Mouse (Mus musculus): ENCODE data around the gene Parp1.
A peak's percentile ranks its signal among the peaks of the same experiment; 100 is the strongest.
"Not testable (repeated sequence)": the region's sequence is repeated elsewhere in the genome, so short reads cannot be mapped to it uniquely, and the experiment has no call there.

Parp1 gene

GRCm38 (mm10) chr1:180561187-180561586 is 7.5 kb upstream of the Parp1 start:
- DNase-seq, result no peak

- no peak for DNase-seq
Measured at GRCm38 (mm10) chr1:180564885-180565284, 3.8 kb upstream of the Parp1 start.

GRCm38 (mm10) chr1:180567761-180568160 is 963 bp upstream of the Parp1 start:
- no peak for DNase-seq

- DNase-seq, result no peak
Measured at GRCm38 (mm10) chr1:180568248-180568647, 476 bp upstream of the Parp1 start.

- no peak for DNase-seq
Measured at GRCm38 (mm10) chr1:180569453-180569852, 729 bp downstream of the Parp1 start.

- DNase-seq, result no peak
Measured at GRCm38 (mm10) chr1:180570181-180570580, 1.5 kb downstream of the Parp1 start.

- no peak for DNase-seq
Measured at GRCm38 (mm10) chr1:180571018-180571589, 2.4 kb downstream of the Parp1 start.

- not testable (repeated sequence) for DNase-seq
Measured at GRCm38 (mm10) chr1:180571721-180572120, 3.0 kb downstream of the Parp1 start.

- no peak for DNase-seq
Measured at GRCm38 (mm10) chr1:180572154-180572553, 3.4 kb downstream of the Parp1 start.

GRCm38 (mm10) chr1:180576524-180576923 is 7.8 kb downstream of the Parp1 start:
- DNase-seq, result no peak

- no peak for DNase-seq
Measured at GRCm38 (mm10) chr1:180577837-180578236, 9.1 kb downstream of the Parp1 start.

- no peak for DNase-seq
Measured at GRCm38 (mm10) chr1:180587792-180588442, 19.2 kb downstream of the Parp1 start.

GRCm38 (mm10) chr1:180600578-180600977 is 31.9 kb downstream of the Parp1 start:
- no peak for DNase-seq

- no peak for DNase-seq
Measured at GRCm38 (mm10) chr1:180601806-180602205, 33.1 kb downstream of the Parp1 start.

- peak; percentile 78 to 90 for DNase-seq
Measured at GRCm38 (mm10) chr1:180604579-180604978, 35.9 kb downstream of the Parp1 start.

GRCm38 (mm10) chr1:180606106-180606505 is 37.4 kb downstream of the Parp1 start:
- DNase-seq, result no peak

GRCm38 (mm10) chr1:180606796-180607577 is 38.3 kb downstream of the Parp1 start:
- no peak for DNase-seq

GRCm38 (mm10) chr1:180607578-180607879 is 38.8 kb downstream of the Parp1 start:
- no peak for DNase-seq

GRCm38 (mm10) chr1:180611842-180612241 is 43.1 kb downstream of the Parp1 start:
- DNase-seq, result not testable (repeated sequence)

GRCm38 (mm10) chr1:180616762-180617161 is 48.0 kb downstream of the Parp1 start:
- DNase-seq, result no peak

- DNase-seq, result no peak
Measured at GRCm38 (mm10) chr1:180622389-180622788, 53.7 kb downstream of the Parp1 start.

- DNase-seq, result no peak
Measured at GRCm38 (mm10) chr1:180623911-180624310, 55.2 kb downstream of the Parp1 start.

GRCm38 (mm10) chr1:180626141-180626540 is 57.4 kb downstream of the Parp1 start:
- no peak for DNase-seq

- DNase-seq, result not testable (repeated sequence)
Measured at GRCm38 (mm10) chr1:180637796-180638195, 69.1 kb downstream of the Parp1 start.
